Mouse (Mus musculus): Measurements from ENCODE around the gene Phf20. TPM values are rescaled to one million over a fixed set of nuclear protein-coding genes. Genes with fewer than 3 reads are reported as not detected.
"Not testable (repeated sequence)": the region's sequence is repeated elsewhere in the genome, so short reads cannot be mapped to it uniquely, and the experiment has no call there.

Gene Phf20
- total RNA-seq, 2 experiments from 2014 or later, result 30.8 to 31.4 TPM

DNA sequence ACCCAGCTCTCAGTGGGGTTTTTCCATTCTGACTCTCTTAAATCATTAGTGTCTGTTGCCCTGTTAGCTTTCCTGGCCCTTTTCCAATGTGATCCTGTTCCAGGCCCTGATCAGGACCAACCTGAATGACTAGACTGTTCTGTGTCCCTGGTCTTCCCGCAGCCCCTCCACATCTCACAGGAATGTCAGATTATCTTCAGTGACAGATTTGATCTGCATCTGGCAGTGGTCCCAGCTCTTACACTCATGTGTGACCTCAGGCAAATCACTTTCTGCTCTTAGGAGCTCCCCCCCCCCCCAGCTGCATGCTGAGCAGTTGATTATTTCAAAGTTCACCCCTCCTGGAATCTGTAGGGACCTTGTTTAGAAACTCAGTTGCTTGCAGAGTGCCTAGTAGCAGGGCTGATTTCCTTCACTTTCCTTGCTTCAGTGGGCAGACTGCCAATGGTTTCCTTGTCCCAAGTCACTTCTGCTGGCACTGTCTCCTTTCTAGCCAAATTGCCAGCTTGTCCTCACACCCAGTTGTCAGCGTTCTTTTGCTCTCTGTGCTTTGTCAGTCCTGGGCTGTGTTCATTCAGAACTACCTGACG is 6.7 kb downstream of the Phf20 start:
- intact Hi-C loops (cut with DNase I), result loop anchor here (5.0 kb wide), 1 partner anchor 39 kb away; no protein-coding TSS in a partner anchor
- Histone ChIP-seq H3K4me3 (peak overlapping the region; percentile 42), H3K27ac (peak overlapping the region; percentile 83)
- DNase-seq, result peak; percentile 73
- TF ChIP-seq CTCF (IDR thresholded peaks at IDR 0.05), result no peak

DNA sequence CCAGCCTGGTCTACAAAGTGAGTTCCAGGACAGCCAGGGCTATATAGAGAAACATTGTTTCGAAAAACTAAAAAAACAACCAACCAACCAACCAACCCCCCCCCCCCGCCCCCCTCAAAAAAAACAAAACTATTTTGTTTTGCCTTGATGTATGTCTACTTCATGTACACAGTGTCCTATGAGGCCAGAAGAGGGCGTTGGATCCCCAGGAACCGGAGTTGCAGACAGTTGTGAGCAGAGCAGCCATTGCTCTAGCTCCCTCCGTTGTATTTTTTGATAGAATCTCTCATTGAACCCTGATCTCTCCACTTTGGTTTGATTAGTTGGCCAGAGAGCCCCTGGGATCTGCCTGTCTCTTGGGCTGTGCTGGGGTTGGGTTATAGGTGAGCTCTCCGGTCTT is 7.7 kb downstream of the Phf20 start:
- intact Hi-C loops (cut with DNase I), result loop anchor here (5.0 kb wide), 1 partner anchor 38 kb away; no protein-coding TSS in a partner anchor
- no peak for DNase-seq
- peak overlapping the region; percentile 21 for H3K27ac ChIP-seq
- no peak overlapping the region for H3K4me3 ChIP-seq
- peak; percentile 20; the same call in 1 of the 2 replicates for TF ChIP-seq CTCF (IDR thresholded peaks at IDR 0.05)

DNA sequence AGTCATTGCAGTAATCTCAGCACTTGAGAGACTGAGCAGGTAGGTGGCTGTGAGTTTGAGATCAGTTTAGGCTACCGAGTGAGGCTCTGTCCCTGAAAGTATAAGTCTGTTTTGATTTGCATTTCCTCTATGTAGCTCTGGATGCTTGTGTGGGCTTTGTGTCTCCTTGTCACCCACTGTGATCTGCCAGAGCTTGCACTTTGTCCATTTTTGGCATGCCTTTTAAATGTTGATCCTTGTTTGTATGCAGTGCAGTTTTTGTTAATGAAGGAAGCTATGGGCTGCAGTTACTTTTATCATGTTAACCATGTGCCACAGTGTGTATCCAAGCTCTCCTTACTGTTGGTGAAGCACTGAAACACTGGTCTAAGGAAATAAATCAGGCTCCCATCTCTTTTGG is 21.5 kb downstream of the Phf20 start:
- no peak for DNase-seq
- no peak for TF ChIP-seq CTCF (IDR thresholded peaks at IDR 0.05)
- intact Hi-C loops (cut with DNase I), result no loop called here
- Histone ChIP-seq H3K27ac (no peak overlapping the region), H3K4me3 (no peak overlapping the region)

DNA sequence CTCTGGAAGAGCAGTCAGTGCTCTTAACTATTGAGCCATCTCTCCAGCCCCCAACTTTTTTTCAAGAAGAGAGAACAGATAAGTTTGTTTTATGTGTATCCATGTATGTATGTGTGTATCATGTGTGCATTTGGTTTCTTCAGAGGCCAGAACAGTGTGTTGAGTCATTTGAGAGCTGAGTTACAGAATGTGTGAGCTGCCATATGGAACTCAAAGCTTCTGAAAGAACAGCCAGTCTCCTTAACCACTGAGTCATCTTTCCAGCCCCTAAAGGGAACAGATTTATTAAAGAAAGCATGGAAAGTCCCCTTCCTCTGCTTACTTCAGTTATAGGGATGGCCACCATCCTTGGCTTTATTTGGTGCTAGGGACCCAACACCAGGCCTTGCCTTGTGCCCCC is 25.8 kb downstream of the Phf20 start:
- intact Hi-C loops (cut with DNase I), result no loop called here
- no peak for DNase-seq
- Histone ChIP-seq H3K27ac (no peak overlapping the region), H3K4me3 (no peak overlapping the region)
- TF ChIP-seq CTCF (IDR thresholded peaks at IDR 0.05), result no peak

DNA sequence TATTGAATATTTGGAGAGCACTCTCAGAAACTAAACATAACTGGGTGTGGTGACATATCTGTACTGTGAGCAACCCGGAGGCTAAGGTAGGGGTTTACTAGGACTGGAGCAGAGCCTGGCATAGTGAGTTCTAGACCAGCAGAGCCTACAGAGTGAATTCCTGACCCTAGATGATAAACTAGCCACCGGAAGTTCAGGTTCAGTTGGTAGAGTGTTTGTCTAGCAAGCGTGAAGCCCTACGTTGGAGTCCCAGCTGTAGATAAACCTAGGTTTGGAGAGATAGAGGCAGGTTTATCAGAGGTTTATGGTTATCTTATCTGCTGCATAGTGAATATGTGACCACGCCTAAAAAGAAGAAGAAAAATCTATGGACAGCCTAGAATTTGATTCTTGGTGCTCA is 27.8 kb downstream of the Phf20 start:
- intact Hi-C loops (cut with DNase I), result no loop called here
- TF ChIP-seq CTCF (IDR thresholded peaks at IDR 0.05), result no peak
- DNase-seq, result no peak
- Histone ChIP-seq H3K4me3 (no peak overlapping the region), H3K27ac (no peak overlapping the region)

DNA sequence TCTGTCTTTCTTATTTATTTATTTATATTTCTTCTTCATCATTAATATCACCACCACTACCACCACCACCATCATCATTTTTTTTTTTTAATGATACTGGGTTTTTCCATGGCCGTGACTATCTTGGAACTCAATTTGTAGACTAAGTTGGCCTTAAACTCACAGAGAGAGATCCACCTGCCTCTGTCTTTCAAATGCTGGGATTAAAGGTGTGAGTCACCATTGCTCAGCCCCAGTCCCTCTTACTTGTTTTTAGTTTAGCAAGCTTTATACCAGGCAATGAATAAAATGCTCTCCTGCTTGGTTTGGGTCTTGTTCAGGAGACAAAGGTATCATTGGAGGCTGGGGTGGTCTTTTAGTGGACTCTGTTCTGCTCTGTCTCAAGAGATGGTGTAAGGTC is 31.4 kb downstream of the Phf20 start:
- no peak overlapping the region for H3K4me3 ChIP-seq
- no peak for DNase-seq
- no peak for TF ChIP-seq CTCF (IDR thresholded peaks at IDR 0.05)
- intact Hi-C loops (cut with DNase I), result no loop called here
- H3K27ac ChIP-seq, result no peak overlapping the region

DNA sequence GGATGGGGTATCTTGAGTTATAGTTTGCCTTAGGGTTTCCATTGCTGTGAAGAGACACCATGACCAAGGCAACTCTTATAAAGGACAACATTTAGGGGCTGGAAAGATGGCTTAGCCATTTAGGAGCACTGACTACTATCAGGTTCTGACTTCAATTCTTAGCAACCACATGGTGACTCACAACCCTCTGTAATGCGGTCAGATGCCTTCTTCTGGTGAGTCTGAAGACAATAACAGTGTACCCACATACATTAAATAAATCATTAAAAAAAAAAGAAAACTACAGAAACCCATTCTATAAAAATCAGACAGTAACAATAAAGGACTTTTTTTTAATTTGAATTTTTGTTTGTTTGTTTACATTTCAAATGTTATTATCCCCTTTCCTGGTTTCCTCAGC is 32.9 kb downstream of the Phf20 start:
- TF ChIP-seq CTCF (IDR thresholded peaks at IDR 0.05), result no peak
- no peak overlapping the region for H3K4me3 ChIP-seq
- no peak overlapping the region for H3K27ac ChIP-seq
- no peak for DNase-seq
- intact Hi-C loops (cut with DNase I), result no loop called here

DNA sequence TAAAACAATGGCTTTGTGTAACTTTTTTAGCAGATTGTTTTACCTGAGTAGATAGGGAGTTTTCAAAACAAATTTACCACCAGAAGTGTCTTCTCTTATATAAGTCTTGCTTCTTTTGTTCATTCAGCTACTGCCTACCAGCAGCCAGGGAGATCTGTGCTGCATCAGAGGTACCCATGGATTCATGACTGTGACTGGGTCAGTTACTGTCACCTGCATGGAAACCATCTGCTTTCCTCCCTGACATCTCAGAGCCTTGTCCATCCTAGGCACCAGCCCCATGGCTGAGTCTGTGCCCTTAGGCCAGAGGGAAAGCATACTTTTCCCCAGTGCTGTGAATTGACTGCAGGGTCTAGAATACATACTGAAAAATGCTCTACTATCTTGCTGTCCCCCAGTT is 35.1 kb downstream of the Phf20 start:
- no peak for DNase-seq
- no peak overlapping the region; the same call in 1 of the 2 replicates for H3K27ac ChIP-seq
- TF ChIP-seq CTCF (IDR thresholded peaks at IDR 0.05), result no peak
- no peak overlapping the region for H3K4me3 ChIP-seq
- intact Hi-C loops (cut with DNase I), result no loop called here

DNA sequence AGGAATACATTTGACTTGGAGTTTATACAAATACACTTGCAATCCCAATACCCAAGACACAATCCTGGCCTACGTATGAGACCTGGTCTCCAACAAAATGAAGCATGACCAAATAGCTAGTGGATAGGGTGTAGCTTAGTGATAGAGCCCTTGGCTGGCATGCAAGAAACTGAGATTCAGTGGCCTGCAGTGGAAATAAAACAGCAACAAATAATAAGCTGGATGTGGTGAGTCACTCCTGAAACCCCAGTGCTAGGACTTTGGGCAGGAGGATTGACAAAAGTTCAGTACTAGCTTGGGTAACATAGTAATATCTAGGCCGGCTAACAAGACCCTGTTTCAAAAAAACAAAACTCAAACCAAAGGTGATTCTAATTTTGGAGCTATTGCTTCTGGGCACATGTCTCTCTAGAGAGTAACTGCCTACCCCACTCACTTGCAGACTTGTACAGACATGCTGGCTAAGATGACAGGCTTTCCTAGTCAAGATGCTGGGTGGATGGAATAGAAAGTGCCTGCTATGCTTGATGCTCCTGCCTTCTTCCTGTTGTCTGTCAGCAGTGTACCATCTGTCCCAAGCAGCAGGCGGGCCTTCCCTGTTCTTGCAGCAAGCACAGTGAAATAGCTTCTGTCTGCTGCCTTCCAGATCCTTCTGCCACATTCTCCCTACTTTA is 37.1 kb downstream of the Phf20 start:
- Histone ChIP-seq H3K4me3 (no peak overlapping the region), H3K27ac (peak overlapping the region; percentile 74)
- peak; percentile 42 for DNase-seq
- intact Hi-C loops (cut with DNase I), result no loop called here
- no peak for TF ChIP-seq CTCF (IDR thresholded peaks at IDR 0.05)

DNA sequence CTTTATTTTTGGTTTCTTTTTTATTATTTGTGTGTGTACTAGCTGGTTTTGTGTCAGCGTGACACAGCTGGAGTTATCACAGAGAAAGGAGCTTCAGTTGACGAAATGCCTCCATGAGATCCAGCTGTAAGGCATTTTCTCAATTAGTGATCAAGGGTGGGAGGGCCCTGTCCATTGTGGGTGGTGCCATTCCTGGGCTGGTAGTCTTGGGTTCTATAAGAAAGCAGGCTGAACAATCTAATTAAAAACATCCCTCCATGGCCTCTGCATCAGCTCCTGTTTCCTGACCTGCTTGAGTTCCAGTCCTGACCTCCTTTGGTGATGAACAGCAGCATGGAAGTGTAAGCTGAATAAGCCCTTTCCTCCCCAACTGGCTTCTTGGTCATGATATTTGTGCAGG is 37.8 kb downstream of the Phf20 start:
- DNase-seq; intact Hi-C loops (cut with DNase I); H3K4me3 ChIP-seq: not testable (repeated sequence)
- peak overlapping the region; percentile 74 for H3K27ac ChIP-seq

DNA sequence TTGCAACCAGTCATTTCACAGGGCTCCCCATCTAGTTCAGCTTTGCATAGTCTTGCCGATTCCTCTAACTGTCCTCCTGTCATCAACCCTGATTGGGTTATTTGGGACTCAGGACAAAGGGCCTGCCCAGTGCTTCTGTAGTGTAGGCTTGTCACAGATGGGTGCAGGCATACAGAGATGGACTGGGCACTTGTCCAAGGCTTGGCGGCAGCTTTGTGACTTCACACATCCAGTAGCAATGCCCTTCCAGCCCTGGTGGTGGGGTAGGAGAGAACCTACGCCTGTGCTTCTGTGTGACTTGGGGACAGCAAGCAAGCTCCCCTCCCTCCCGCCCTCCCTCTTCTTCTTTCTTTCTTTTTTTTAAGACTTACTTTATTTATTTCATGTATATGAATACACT is 39.6 kb downstream of the Phf20 start:
- no peak overlapping the region for H3K4me3 ChIP-seq
- no peak overlapping the region for H3K27ac ChIP-seq
- DNase-seq, result peak; percentile 49
- no peak for TF ChIP-seq CTCF (IDR thresholded peaks at IDR 0.05)
- intact Hi-C loops (cut with DNase I), result no loop called here

DNA sequence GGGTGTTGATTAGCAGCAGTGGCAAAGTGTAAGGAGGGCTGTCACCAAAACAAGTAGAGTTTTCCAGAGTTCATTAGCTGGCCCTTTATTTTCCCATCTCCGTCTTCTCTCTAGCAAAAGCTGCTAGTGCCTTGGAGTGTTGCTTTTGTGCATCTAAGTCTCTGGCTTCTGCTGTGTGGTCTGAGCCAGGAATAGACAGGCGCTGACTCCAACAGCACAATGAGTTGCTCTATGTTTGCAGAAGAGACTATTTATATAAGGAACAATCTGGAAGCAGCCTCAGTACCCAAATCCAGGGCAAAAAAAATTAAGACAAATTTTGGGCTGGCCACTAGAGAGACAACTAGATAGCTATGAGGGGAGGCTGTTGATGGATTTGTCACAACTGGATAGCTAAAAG is 45.4 kb downstream of the Phf20 start:
- Histone ChIP-seq H3K27ac (peak overlapping the region; percentile 59), H3K4me3 (no peak overlapping the region)
- no peak for DNase-seq
- intact Hi-C loops (cut with DNase I), result loop anchor here (5.0 kb wide), 1 partner anchor 39 kb away; no protein-coding TSS in a partner anchor
- no peak for TF ChIP-seq CTCF (IDR thresholded peaks at IDR 0.05)

DNA sequence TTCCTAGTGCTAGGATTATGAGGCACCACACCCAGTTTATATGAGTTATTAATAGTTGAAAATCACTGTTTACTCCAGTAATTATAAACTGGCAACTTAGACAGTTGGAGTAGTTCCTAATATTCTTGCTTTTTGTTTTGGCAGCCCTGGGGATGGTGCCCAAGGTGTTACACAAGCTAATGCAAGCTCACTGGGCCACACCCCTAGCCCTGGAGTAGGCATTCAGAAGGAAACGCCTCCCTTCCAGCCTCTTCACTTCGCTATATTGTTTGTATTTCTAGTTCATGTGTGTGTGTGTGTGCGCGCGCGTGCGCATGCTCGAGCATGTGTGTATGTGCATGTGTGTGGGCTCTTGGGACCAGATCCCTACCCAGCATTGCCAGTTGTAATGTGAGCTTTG is 46.7 kb downstream of the Phf20 start:
- no peak overlapping the region for H3K4me3 ChIP-seq
- peak overlapping the region; percentile 65 for H3K27ac ChIP-seq
- no peak for DNase-seq
- no peak for TF ChIP-seq CTCF (IDR thresholded peaks at IDR 0.05)
- intact Hi-C loops (cut with DNase I), result loop anchor here (5.0 kb wide), 1 partner anchor 41 kb away; no protein-coding TSS in a partner anchor

DNA sequence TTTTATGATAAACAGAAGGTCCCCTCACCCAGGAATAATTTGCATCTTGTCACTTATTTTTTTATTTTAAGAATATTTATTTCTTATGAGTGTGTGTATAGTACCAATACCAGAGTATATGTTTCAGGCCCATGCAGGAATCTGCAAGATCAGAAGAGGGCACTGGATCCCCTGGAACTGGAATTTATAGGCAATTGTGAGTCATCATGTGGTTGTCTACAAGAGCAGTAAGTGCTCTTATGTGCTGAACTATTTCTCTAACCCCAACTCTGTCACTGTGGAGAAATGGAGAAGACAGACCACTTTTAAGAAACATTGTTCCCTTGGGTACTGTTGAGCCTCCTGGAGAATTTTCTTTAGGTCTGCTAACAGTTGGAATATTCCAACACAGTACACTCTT is 51.3 kb downstream of the Phf20 start:
- TF ChIP-seq CTCF (IDR thresholded peaks at IDR 0.05), result no peak
- intact Hi-C loops (cut with DNase I), result no loop called here
- H3K4me3 ChIP-seq, result no peak overlapping the region
- DNase-seq, result no peak
- peak overlapping the region; percentile 51; the same call in 1 of the 2 replicates for H3K27ac ChIP-seq
